Mouse (Mus musculus) spleen, postnatal 10 days (tissue): Measurements from ENCODE around the gene Phf6.
A peak's percentile ranks its signal among the peaks of the same experiment; 100 is the strongest.
"Not testable (repeated sequence)": the region's sequence is repeated elsewhere in the genome, so short reads cannot be mapped to it uniquely, and the experiment has no call there.

Experiments
- DNase-seq, 2 experiments: peaks; one replicate each; pipeline ENCODE4 v3.0.0; 2021 to 2022; ENCODE audit warnings: low spot score in 2 of 2

The Phf6 gene

DNA sequence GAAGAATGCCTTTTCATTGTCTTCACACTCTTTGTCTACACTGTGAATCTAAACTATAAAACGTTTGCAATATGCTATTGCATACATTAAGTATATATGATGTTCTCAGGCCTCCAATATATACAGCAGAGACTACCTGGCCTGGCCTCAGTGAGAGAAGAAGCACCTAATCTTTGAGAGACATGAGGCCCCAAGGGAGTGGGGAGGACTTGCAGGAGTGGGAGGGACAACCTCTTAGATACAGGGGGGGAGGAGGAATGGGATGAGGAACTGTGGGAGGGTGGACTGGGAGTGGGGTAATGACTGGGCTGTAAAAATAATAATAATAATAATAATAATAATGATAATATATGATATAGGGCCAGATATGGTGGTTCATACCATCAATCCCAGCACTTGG is 66.5 kb downstream of the Phf6 start:
- DNase-seq, result no peak

DNA sequence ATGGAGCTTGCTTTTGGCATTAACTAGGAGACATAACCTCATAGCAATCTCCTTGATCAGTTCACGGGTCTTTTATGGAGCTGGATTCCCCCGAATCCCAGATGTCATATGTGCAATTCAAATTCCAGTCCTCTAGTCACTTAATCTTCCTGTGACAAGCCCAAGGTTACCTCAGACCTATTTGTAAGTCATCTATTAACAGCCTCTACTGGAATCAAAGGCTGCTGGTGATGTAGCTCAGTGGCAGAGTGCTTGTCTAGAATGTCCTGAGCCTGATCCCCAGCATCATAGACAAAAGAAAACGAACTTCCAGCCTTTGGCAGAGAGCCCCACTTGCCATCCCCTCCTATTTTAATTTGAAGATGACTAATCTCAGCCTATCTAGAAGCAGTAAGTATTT is 69.3 kb downstream of the Phf6 start:
- DNase-seq, result no peak

DNA sequence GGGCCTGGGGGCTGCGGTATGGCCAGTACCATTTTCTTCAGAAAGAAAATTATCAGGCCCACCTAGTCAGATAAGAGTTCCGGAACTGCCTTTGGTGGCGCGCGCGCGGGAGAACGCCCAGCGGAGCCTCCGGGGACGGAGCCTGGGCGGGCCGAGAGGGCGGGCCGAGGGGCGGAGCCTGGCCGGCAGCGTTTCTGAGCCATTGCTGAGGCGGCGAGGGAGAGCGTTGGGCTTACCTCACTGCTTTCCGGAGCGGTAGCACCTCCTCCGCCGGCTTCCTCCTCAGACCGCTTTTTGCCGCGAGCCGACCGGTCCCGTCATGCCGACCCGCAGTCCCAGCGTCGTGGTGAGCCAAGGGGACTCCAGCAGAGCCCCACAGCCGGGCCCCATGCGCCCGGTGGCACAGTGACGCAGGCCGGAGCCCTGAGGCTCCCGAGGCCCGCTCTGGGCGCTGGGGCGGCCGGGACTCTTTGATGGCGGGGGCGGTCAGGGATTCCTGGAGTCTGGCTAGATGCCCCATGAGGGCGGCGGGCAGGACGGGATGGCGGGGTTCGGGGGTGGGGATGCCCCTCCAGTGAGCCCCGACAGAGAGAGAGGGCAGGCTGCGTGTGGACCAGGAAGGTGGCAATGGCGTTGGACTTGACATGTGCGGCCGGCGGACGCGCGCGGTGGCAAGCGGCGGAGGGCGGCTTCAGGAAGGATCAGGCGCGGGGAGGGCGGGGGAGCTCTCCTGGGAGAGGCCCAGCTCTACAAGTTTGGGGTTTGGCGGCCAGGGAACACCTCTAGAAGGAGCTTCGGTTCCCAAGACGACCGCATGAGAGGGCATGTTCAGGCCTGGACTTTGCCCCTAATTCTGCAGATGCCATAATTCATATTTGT is 76.1 kb downstream of the Phf6 start, which contains the start of gene Hprt:
TSS of gene Hprt (plus strand) at position 233 of the 879 bp plus-strand sequence.
- DNase-seq, result peak; percentile 72 to 90

DNA sequence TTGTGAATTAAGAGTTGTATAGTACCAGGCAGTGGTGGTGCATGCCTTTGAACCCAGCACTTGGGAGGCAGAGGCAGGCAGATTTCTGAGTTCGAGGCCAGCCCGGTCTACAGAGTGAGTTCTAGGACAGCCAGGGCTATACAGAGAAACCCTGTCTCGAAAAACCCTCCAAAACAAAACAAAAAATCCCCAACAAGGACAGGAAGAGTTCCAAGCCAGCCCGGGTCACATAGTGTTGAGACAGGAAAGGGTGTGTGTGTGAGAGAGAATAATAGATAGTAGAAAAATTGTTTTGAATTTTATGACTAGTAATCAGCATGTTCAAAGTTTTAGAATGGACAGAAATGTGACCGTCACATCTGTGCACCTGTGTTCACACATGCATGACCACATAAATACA is 82.7 kb downstream of the Phf6 start:
- DNase-seq, result not testable (repeated sequence)

DNA sequence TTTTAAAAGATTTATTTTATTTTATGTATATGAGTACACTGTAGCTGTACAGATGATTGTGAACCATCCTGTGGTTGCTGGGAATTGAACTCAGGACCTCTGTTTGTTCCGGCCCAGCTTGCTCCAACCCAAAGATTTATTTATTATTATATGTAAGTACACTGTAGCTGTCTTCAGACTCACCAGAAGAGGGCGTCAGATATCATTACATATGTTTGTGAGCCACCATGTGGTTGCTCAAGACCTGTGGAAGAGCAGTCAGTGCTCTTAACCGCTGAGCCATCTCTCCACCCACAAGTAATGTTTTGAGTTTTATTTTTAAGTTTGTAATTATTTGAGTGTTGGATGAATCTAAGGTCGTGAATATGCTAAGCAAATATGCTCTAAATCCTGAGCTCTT is 92.8 kb downstream of the Phf6 start:
- DNase-seq, result not testable (repeated sequence)

DNA sequence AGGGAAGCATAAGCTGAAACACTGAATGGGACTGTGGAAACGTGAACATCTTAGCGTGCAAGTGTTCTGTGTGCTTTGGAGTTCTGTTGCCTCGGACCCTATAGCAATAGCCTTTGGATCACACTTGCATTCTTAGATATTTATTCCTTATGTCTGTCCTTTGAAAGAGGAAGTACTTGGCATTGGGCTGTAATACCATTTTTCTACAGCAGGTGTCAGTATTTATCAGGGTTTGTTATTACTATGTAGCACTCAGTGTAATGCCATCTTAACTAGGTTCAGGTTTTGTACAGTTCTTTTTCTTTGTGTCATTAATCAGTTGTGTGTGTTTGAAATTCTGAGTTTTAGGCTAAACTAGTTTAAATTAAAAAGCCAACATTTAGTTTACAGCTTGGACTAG is 94.0 kb downstream of the Phf6 start:
- DNase-seq, result no peak
